Mouse (Mus musculus) small intestine, adult 2 months (tissue): ENCODE data around the gene Msmp. TPM values are rescaled to one million over a fixed set of nuclear protein-coding genes. Genes with fewer than 3 reads are reported as not detected.

Experiments used
- H3K27ac ChIP-seq: fragments of 200-500 bp; 2 replicates; pipeline ENCODE4 v1.5.1; 2012; ENCODE audit warnings: low read depth, low read length, control low read depth, inconsistent platforms; ENCODE audit not compliant: insufficient read depth
- H3K27me3 ChIP-seq: fragments of 200-500 bp; 2 replicates; pipeline ENCODE4 v1.6.1; 2012; ENCODE audit warnings: mild to moderate bottlenecking, moderate library complexity, low read length, inconsistent platforms; ENCODE audit not compliant: control insufficient read depth, insufficient read depth
- H3K36me3 ChIP-seq: fragments of 200-500 bp; 2 replicates; pipeline ENCODE4 v1.6.1; 2012; ENCODE audit warnings: mild to moderate bottlenecking, low read length, control low read depth, inconsistent platforms; ENCODE audit not compliant: control insufficient read depth, insufficient read depth
- H3K4me1 ChIP-seq: fragments of 200-500 bp; 2 replicates; pipeline ENCODE4 v1.6.1; 2012; ENCODE audit warnings: low read length, inconsistent platforms, mixed read lengths; ENCODE audit not compliant: control insufficient read depth, insufficient read depth, insufficient read length
- H3K4me3 ChIP-seq: fragments of 200-500 bp; 2 replicates; pipeline ENCODE4 v1.5.1; 2012; ENCODE audit warnings: low read depth, mild to moderate bottlenecking, control low read depth, inconsistent platforms, low read length, moderate library complexity
- CTCF ChIP-seq: fragments of 200-500 bp; IDR thresholded peaks from 2 replicates; pipeline ENCODE4 v1.5.1; 2012; ENCODE audit warnings: low read depth, mild to moderate bottlenecking, control low read depth, inconsistent platforms, low read length, moderate library complexity, mixed read lengths; ENCODE audit not compliant: insufficient replicate concordance, insufficient read length; ENCODE audit errors: extremely low read depth
- POLR2A ChIP-seq: fragments of 200-500 bp; IDR thresholded peaks from 2 replicates; pipeline ENCODE4 v1.6.1; 2012; ENCODE audit warnings: low read depth, mild to moderate bottlenecking, control low read depth, inconsistent platforms, low read length, moderate library complexity
- WGBS: fragments of 180-500 bp; shearing (Covaris S2); methylation state at CpG from one replicate; pipeline ENCODE4 v1.1.7; 2018; 5-methylcytosine and 5-hydroxymethylcytosine counted together
- polyA plus RNA-seq: library from polyadenylated mRNA; depleted of rRNA; stranded (reverse); fragments of >200 nt; gene quantifications from 2 replicates; pipeline ENCODE4 v1.2.3, GENCODE M21; 2012

Msmp gene
- polyA plus RNA-seq, 1 experiment: not detected

DNA sequence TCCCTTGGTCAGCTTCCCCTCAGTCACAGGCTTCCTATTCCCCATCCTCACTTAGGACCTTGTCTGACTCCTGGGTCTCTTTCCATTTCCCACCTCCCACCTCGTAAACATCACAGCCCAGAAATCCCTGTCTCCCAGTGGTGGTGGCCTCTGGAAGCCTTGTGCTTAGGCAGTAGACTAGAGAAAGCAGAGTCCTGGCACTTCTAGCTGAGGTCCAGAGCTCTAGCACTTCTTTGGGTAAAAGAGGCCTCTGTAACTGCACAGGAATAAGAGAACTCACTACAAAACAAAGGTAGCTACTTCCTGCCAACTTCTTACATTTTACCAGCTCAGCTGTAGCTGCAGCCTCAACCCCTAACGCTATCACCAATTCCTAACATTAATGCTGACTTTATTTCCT is 23.3 kb downstream of the Msmp start:
- TF ChIP-seq POLR2A (no peak), CTCF (no peak)
- H3K4me1 ChIP-seq: peaks cover 17% of the 10 kb centered on the region; the same call in 1 of the 2 replicates
- WGBS: 13% methylated on average over 2 of the region's 2 CpGs

GRCm38 (mm10) chr4:43560243-43560611 is 24.1 kb downstream of the Msmp start:
- H3K27ac ChIP-seq: peak overlapping the region; percentile 87
- TF ChIP-seq CTCF (no peak), POLR2A (0 out of 2 replicates have a peak, but pooled peaks have one; percentile 31)
- peaks cover 23% of the 10 kb centered on the region for H3K36me3 ChIP-seq
- H3K27me3 ChIP-seq: no peaks in the 10 kb centered on the region
- peaks cover 17% of the 10 kb centered on the region; the same call in 1 of the 2 replicates for H3K4me1 ChIP-seq
- H3K4me3 ChIP-seq: peak overlapping the region; percentile 56
- 49% methylated on average over 6 of the region's 6 CpGs for WGBS

More for the DNA sequence above, 23.3 kb downstream of the Msmp start:
- Histone ChIP-seq H3K4me3 (peak overlapping the region; percentile 56), H3K36me3 (peaks cover 23% of the 10 kb centered on the region), H3K27ac (peak overlapping the region; percentile 83), H3K27me3 (no peaks in the 10 kb centered on the region)

- 67% methylated on average over 13 of the region's 13 CpGs for WGBS
- Histone ChIP-seq H3K27me3 (no peaks in the 10 kb centered on the region), H3K4me1 (peaks cover 17% of the 10 kb centered on the region; the same call in 1 of the 2 replicates), H3K4me3 (peak overlapping the region; percentile 56), H3K27ac (peak overlapping the region; percentile 87), H3K36me3 (peaks cover 26% of the 10 kb centered on the region)
- no peak for TF ChIP-seq POLR2A
- no peak for TF ChIP-seq CTCF
Measured at GRCm38 (mm10) chr4:43559519-43560242, 24.6 kb downstream of the Msmp start.

DNA sequence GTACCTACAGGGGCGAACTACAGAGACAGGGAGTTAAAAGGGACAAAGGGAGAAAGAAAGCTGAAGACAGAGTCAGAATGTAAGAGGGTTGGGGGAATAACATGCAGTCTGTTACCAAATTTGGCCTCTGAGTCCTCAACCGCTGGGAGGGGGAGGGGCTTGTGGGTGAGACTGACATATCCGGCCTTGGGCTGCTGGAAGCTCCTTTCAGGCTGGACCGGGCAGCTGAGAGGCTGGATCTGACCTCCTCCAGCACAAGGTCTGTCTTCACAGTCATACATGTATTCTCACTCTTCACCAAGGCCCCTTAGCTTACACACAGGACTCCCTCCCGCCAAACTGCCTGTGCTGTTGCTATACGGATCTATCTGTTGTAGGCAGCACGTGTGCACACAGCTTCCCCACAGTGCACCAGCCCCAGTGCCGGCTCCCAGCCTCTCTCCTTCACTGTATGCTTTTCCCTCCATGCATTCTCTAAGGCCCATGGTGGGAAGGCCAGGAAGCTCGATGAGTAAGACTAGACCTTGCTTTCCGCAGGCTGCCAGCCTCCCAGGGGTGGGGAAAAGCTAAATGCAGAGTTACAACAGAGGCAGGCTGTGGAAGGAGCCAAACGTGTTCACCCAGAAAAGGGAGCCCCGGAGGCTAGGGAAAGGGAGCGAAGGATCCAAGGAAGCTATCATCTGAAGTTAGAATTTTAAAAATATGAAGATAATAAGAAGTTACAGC is 25.5 kb downstream of the Msmp start:
- Histone ChIP-seq H3K4me1 (peaks cover 15% of the 10 kb centered on the region; the same call in 1 of the 2 replicates), H3K4me3 (peak overlapping the region; percentile 43), H3K27ac (peak overlapping the region; percentile 74), H3K36me3 (peaks cover 30% of the 10 kb centered on the region), H3K27me3 (no peaks in the 10 kb centered on the region)
- WGBS: 49% methylated on average over 13 of the region's 13 CpGs
- TF ChIP-seq CTCF: no peak
- TF ChIP-seq POLR2A: peak; percentile 32

GRCm38 (mm10) chr4:43558028-43558630 is 26.2 kb downstream of the Msmp start:
- TF ChIP-seq CTCF (no peak), POLR2A (no peak)
- Histone ChIP-seq H3K27ac (peak overlapping the region; percentile 74), H3K4me3 (peak overlapping the region; percentile 14; the same call in 1 of the 2 replicates), H3K27me3 (no peaks in the 10 kb centered on the region), H3K4me1 (peaks cover 13% of the 10 kb centered on the region; the same call in 1 of the 2 replicates), H3K36me3 (peaks cover 37% of the 10 kb centered on the region)
- WGBS: 45% methylated on average over 5 of the region's 5 CpGs

- H3K27ac ChIP-seq: no peak overlapping the region
- TF ChIP-seq CTCF (no peak), POLR2A (no peak)
Measured at GRCm38 (mm10) chr4:43555926-43556325, 28.4 kb downstream of the Msmp start.

More at GRCm38 (mm10) chr4:43555926-43556325, 28.4 kb downstream of the Msmp start:
- Histone ChIP-seq H3K4me3 (no peak overlapping the region), H3K36me3 (peaks cover 55% of the 10 kb centered on the region), H3K27me3 (no peaks in the 10 kb centered on the region), H3K4me1 (peaks cover 12% of the 10 kb centered on the region; the same call in 1 of the 2 replicates)
- 91% methylated on average over 7 of the region's 7 CpGs for WGBS
